Mouse (Mus musculus) liver, embryonic 11.5 days (tissue): Measurements from ENCODE around the gene Pop7. TPM values are rescaled to one million over a fixed set of nuclear protein-coding genes. Genes with fewer than 3 reads are reported as not detected.

ENCODE experiments used
- ATAC-seq: fragments of 200-750 bp; cut with Nextera tagmentation; replicated peaks from 2 replicates; pipeline ENCODE4 v1.8.0; 2017; ENCODE audit warnings: moderate number of reproducible peaks, mild to moderate bottlenecking, moderate TSS enrichment, moderate library complexity; ENCODE audit not compliant: low FRiP score
- DNase-seq: peaks from one replicate; pipeline ENCODE4 v3.0.0-alpha.2; 2017; ENCODE audit warnings: low spot score
- H3K27ac ChIP-seq: fragments of 300-500 bp; sonication (generic); 2 replicates; pipeline ENCODE4 v1.5.1; 2014; ENCODE audit warnings: mild to moderate bottlenecking, low read depth, low read length, control low read depth
- H3K27me3 ChIP-seq: fragments of 300-500 bp; sonication (generic); replicated peaks from 2 replicates; pipeline ENCODE4 v1.6.1; 2014; ENCODE audit warnings: low read length, mixed read lengths; ENCODE audit not compliant: control insufficient read depth, insufficient read depth
- H3K36me3 ChIP-seq: fragments of 300-500 bp; sonication (generic); 2 replicates; pipeline ENCODE4 v1.6.1; 2014; ENCODE audit warnings: mild to moderate bottlenecking, low read length, moderate library complexity, mixed read lengths; ENCODE audit not compliant: control insufficient read depth, insufficient read depth
- H3K4me1 ChIP-seq: fragments of 300-500 bp; sonication (generic); replicated peaks from 2 replicates; pipeline ENCODE4 v1.6.1; 2014; ENCODE audit warnings: low read length, mixed read lengths; ENCODE audit not compliant: control insufficient read depth, insufficient read depth
- H3K4me2 ChIP-seq: fragments of 300-500 bp; sonication (generic); 2 replicates; pipeline ENCODE4 v1.6.1; 2014; ENCODE audit warnings: mild to moderate bottlenecking, control low read depth, moderate library complexity
- H3K4me3 ChIP-seq: fragments of 300-500 bp; sonication (generic); 2 replicates; pipeline ENCODE4 v1.5.1; 2014; ENCODE audit warnings: low read depth, low read length, control low read depth
- H3K9ac ChIP-seq: fragments of 300-500 bp; sonication (generic); 2 replicates; pipeline ENCODE4 v1.6.1; 2014; ENCODE audit warnings: low read depth, low read length, control low read depth
- H3K9me3 ChIP-seq: fragments of 300-500 bp; sonication (generic); 2 replicates; pipeline ENCODE4 v1.6.1; 2016; ENCODE audit warnings: low read length, inconsistent platforms, mixed read lengths; ENCODE audit not compliant: control insufficient read depth
- WGBS: fragments of 180-500 bp; shearing (Covaris S2); extraction: QIAGEN DNeasy Blood & Tissue Kit; methylation state at CpG from one replicate; pipeline ENCODE4 v1.1.7; 2014; 5-methylcytosine and 5-hydroxymethylcytosine counted together
- polyA plus RNA-seq: library from polyadenylated mRNA; unstranded; fragments of >200 nt; fragmentation: Nextera tagmentation; extraction: Ambion mirVana; gene quantifications from 2 replicates; pipeline ENCODE4 v1.2.1, GENCODE M21; 2014

The Pop7 gene
- polyA plus RNA-seq, 1 experiment from 2014 or later: 70.6 TPM

DNA sequence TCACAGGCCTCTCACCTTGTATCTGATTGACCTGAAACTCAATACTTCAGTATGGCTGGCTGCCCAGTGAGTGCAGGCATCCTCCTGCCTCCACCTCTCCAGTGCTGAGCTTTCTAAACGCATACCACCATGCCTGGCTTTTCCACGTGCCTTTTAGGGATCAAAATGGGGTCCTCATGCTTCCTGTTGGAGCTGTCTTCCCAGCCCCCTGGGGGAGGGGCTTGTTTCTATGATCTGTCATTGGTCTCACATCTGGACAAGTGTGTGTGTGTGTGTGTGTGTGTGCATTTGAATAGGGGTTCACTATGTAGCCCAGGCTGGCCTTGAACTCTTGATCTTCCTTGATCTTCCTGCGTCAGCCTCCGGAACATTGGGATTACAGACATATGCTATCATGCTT, 35.1 kb upstream of the Pop7 start:
- Histone ChIP-seq H3K9ac (no peak overlapping the region), H3K9me3 (no peaks in the 10 kb centered on the region), H3K4me3 (no peak overlapping the region), H3K27ac (no peak overlapping the region), H3K27me3 (no peaks in the 10 kb centered on the region), H3K36me3 (no peaks in the 10 kb centered on the region), H3K4me2 (no peak overlapping the region), H3K4me1 (peaks cover 5% of the 10 kb centered on the region; the same call in 1 of the 2 replicates)
- 58% methylated on average over 4 of the region's 4 CpGs for WGBS
- DNase-seq: no peak
- no peak for ATAC-seq

DNA sequence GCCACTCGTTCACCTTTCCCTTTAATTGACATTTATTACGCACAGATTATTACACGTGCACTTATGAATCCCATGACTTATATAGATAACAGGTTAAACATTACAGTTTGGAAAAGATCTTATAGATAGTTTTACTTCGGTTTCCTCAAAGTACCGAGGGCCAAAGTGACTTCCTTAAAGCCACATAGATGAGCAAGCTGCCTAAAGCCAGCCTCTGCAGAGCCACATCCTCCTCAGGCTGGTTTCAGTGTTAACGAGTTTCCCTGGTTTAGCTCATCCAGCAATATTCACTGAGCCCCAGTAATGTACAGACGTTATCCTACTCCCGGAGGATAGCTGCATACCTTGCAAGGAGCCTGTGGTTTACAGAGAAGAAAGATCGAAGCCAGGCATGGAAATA, 33.0 kb upstream of the Pop7 start:
- no peak for DNase-seq
- H3K4me1 ChIP-seq: peaks cover 15% of the 10 kb centered on the region
- no peak overlapping the region for H3K4me2 ChIP-seq
- no peaks in the 10 kb centered on the region for H3K9me3 ChIP-seq
- H3K4me3 ChIP-seq: no peak overlapping the region
- WGBS: 73% methylated on average over 9 of the region's 9 CpGs
- H3K9ac ChIP-seq: no peak overlapping the region
- peaks cover 2% of the 10 kb centered on the region; the same call in 1 of the 2 replicates for H3K36me3 ChIP-seq
- ATAC-seq: no peak
- H3K27ac ChIP-seq: no peak overlapping the region
- no peaks in the 10 kb centered on the region for H3K27me3 ChIP-seq

DNA sequence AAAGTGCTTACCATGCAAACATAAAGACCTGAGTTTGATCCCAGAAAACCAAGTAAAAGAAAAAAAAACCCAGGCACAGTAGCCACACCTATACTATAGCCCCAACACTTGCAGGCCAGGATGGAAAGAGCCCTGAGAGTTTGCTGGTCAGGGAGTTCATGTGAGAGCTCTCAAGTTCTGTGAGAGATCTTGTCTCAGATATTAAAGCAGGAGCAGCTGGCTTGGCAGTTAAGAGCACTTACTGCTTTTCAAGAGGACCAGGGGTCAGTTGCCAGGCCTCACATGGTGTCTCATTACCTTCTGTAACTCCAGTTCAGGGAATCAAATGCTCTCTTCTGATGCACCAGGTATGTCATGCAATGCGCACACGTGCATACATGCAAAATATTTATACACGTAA, 32.4 kb upstream of the Pop7 start:
- H3K27ac ChIP-seq: no peak overlapping the region
- H3K4me2 ChIP-seq: no peak overlapping the region; the same call in 1 of the 2 replicates
- ATAC-seq (no peak), DNase-seq (no peak)
- H3K9ac ChIP-seq: no peak overlapping the region
- no peaks in the 10 kb centered on the region for H3K9me3 ChIP-seq
- 92% methylated on average over 3 of the region's 3 CpGs for WGBS
- H3K4me3 ChIP-seq: no peak overlapping the region
- H3K36me3 ChIP-seq: peaks cover 2% of the 10 kb centered on the region; the same call in 1 of the 2 replicates
- H3K4me1 ChIP-seq: peaks cover 16% of the 10 kb centered on the region
- no peaks in the 10 kb centered on the region for H3K27me3 ChIP-seq

DNA sequence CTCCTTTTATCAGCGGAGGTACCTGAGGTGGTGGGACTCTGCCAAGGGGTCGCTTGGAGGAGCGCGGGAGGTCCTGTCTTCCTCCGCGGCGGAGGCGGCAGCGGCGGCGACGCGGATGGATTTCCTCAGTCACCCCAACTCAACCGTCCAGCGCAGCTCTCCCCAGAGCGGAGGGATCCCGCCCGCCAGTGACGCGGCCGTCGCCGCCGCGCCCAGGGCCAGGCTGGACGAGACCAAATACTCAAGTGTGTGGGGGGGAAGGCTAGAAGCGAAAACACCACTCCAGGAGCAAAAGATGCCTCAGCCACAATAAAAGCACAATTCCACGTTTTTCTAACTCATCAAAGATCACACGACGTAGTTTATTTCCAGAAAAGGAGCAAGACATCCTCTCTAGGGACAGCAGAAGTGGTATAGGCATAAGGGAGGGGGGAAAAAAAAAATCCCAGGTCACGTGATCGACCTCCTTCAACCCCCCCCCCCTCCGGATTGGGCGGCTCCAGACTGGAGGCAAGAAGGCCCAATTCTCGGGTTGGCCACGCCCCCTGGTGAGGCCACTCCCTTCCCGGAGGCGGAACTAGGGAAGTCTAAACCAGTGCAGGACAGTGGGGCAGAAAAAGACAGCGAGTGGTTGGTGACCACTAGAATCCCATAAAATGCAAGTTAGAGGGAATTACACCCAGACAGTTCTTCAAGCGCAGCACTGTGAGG, 31.0 kb upstream of the Pop7 start, which contains the start of the genes Epo and Gnb2:
Gene Epo, minus strand, starts transcription at position 126 of the 711 bp plus-strand sequence.
Gene Gnb2, minus strand, starts transcription at position 394 of the 711 bp plus-strand sequence.
- Histone ChIP-seq H3K4me3 (peak within 1 kb of the TSS; percentile 84), H3K4me1 (peaks cover 16% of the 10 kb centered on the region), H3K27ac (peak within 1 kb of the TSS; percentile 84), H3K9me3 (no peaks in the 10 kb centered on the region), H3K36me3 (peaks cover 17% of the 10 kb centered on the region), H3K27me3 (no peaks in the 10 kb centered on the region), H3K4me2 (peak within 1 kb of the TSS; percentile 100), H3K9ac (peak within 1 kb of the TSS; percentile 93)
- DNase-seq (peak; percentile 97), ATAC-seq (peak; percentile 82)
- WGBS: under 1% methylated on average over 40 of the region's 40 CpGs

DNA sequence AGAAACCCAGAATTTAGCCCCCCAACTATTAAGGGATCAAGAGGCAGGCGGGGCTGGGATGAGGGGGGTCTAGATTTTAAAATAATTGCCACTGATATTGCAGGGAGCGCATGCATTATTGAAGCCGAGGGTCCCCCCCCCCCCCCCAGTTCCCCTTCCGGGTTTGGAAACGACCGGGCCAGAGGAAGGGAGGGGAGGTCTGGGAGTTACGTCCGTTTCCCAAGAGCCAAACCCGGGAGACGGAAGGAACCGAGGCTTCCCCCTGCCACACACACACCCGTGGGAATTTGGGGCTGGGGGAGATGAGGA, 30.4 kb upstream of the Pop7 start:
- Histone ChIP-seq H3K27me3 (no peaks in the 10 kb centered on the region), H3K27ac (peak overlapping the region; percentile 84), H3K9ac (peak overlapping the region; percentile 93), H3K4me2 (peak overlapping the region; percentile 100), H3K36me3 (peaks cover 22% of the 10 kb centered on the region), H3K4me3 (peak overlapping the region; percentile 84), H3K9me3 (no peaks in the 10 kb centered on the region), H3K4me1 (peaks cover 18% of the 10 kb centered on the region)
- ATAC-seq: peak; percentile 40
- 0% methylated on average over 10 of the region's 12 CpGs for WGBS
- no peak for DNase-seq

DNA sequence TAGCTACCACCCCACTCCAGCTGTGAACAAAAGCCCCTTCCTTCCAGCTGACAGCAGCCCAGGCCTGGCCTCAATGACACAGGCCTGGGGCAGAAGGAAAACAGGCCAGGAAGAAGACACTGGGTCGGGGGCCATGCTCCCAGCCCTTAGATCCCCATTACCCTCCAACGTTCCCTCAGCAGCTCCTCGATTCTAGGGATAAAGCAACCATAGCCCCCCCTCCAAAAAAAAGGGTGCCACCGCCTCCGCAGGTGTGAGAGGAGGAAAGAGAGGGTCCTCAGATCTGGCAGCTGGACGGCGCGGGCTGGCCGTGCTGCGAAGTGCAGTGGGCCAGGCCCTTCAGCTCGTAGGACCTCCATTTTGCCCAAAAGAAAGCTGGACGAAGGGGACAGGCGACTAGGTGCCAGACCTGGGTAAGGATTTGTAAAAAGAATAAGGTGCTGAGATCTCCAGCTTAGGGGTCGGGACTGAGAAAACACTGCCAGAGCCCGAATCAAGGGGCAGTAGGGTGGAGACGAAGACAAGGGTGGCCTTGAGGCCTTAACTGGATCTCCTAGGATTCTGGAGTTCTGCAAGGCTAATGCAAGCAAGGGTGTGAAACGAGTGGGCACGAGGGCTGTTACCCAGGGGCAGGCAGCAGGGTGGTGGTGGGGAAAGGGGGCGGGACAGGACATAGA, 30.0 kb upstream of the Pop7 start:
- Histone ChIP-seq H3K36me3 (peaks cover 26% of the 10 kb centered on the region), H3K27me3 (no peaks in the 10 kb centered on the region), H3K4me2 (peak overlapping the region; percentile 100), H3K4me1 (peaks cover 20% of the 10 kb centered on the region), H3K27ac (peak overlapping the region; percentile 84), H3K9me3 (no peaks in the 10 kb centered on the region), H3K4me3 (peak overlapping the region; percentile 84), H3K9ac (peak overlapping the region; percentile 93)
- under 1% methylated on average over 19 of the region's 19 CpGs for WGBS
- no peak for ATAC-seq
- no peak for DNase-seq

DNA sequence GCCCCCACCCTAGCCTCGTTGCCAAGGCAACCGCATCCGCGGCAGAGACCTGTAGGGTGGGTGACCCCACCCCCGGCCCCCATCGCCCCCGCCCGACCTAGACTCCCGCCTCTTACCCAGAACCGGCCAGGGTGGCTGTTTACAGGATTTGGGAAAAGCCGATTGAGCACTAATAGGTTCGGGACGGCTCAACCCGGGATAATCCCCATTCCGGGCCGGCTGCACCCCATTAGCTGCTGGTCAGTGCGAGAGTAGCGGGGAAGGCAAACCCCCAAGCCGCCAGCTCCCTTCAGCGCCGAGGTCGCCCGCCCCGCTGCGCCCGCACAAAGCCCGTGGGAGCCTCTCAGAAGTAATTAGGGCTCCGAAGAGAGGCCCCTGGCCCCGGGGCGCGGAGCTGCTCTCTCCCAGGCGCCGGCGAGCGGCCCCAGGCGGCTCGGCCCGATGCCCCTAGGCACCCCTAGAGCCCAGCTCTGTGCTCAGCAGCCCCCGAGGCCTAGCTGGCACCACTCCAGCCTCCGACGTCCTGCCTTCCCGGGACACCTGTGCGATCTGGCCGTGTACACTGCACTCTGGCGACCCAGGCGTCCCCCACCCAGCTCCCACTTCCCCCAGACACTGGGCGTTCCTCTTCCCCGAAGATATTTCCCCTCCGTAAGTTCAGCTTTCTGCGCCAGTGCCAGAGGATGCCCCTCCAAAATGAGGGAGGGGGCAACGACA, 29.3 kb upstream of the Pop7 start:
- Histone ChIP-seq H3K4me3 (peak overlapping the region; percentile 84), H3K9me3 (no peaks in the 10 kb centered on the region), H3K27ac (peak overlapping the region; percentile 84), H3K4me1 (peaks cover 23% of the 10 kb centered on the region), H3K36me3 (peaks cover 31% of the 10 kb centered on the region), H3K27me3 (no peaks in the 10 kb centered on the region), H3K4me2 (peak overlapping the region; percentile 100), H3K9ac (peak overlapping the region; percentile 93)
- DNase-seq (no peak), ATAC-seq (no peak; the same call in 1 of the 2 replicates)
- WGBS: under 1% methylated on average over 51 of the region's 51 CpGs

DNA sequence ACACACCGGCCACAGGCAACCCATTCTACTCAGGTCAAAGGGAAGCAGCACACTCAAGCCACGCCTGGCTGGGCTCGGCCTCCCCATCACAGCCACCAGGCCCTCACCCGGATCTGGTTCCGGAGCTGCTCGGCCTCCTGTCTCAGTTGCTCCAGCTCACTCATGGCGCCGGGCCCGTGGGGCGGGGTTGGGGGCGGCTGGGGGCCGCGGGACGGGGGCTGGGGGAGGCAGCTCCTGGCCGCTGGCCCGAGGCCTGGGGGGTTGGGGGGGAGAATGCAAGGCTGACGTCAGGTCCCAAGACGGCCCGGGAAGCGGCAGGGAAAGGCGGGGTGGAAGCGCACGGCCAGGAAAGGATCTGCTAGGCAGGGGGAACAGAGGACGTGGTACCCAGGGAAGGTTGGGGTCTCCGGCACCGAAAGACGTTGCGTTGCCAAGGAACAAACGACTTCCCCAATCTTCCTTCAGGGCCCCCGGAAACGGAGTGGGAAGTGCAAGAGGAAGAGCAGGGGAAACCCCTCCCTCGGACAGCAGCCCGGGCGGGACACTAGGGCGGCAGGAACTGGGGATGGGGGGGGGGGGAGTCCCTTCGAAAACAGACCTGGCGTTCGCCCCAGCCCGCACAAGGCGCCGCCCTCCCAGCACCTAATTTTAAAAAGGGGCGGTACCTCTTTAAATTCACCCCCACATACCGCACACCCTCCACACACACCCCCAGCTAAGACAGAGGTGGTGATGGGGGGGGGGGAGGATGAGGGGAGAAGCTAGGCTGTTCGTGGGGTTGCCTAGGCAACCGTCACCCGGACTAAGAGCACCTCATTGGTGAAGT, 28.5 kb upstream of the Pop7 start:
- WGBS: 4% methylated on average over 46 of the region's 46 CpGs
- peak; percentile 5; the same call in 1 of the 2 replicates for ATAC-seq
- peak overlapping the region; percentile 100 for H3K4me2 ChIP-seq

More for the DNA sequence above, 28.5 kb upstream of the Pop7 start:
- Histone ChIP-seq H3K4me1 (peaks cover 29% of the 10 kb centered on the region), H3K27ac (peak overlapping the region; percentile 56), H3K9me3 (no peaks in the 10 kb centered on the region), H3K27me3 (no peaks in the 10 kb centered on the region), H3K9ac (peak overlapping the region; percentile 93), H3K4me3 (peak overlapping the region; percentile 84), H3K36me3 (peaks cover 31% of the 10 kb centered on the region)
- no peak for DNase-seq
